Mouse (Mus musculus) erythroblast, adult 5-6 weeks (primary cell): ENCODE data around the gene Zfp512b. TPM values are rescaled to one million over a fixed set of nuclear protein-coding genes. Genes with fewer than 3 reads are reported as not detected.

ENCODE experiments used
- total RNA-seq, 2 experiments: library from RNA; stranded (forward) in 1 of 2; stranded (reverse) in 1 of 2; fragments of 150-400 nt in 1 of 2; fragments of 200-764, 138-1000 nt in 1 of 2; gene quantifications; 2 replicates each; pipeline versions ENCODE4 v1.2.3 to v1.2.4; 2015 to 2017; ENCODE audit warnings: low replicate concordance in 2 of 2

Gene Zfp512b
- total RNA-seq, 2 experiments from 2014 or later = 2.1 to 5.1 TPM

Other genes with a start within 250 kb of the Zfp512b start
- 0.77 and 2.3 TPM in 2 replicates for gene Zgpat, start 227.9 kb downstream of the Zfp512b start, total RNA-seq (2015; ENCODE audit: low replicate concordance)
- gene Zgpat, start 227.9 kb downstream of the Zfp512b start, total RNA-seq (2017; ENCODE audit: low replicate concordance) = 10.5 and 11.0 TPM in 2 replicates
- gene Arfrp1, start 227.4 kb downstream of the Zfp512b start, total RNA-seq (2015; ENCODE audit: low replicate concordance) = 0.96 and 11.1 TPM in 2 replicates
- 4.0 and 13.0 TPM in 2 replicates for gene Arfrp1, start 227.4 kb downstream of the Zfp512b start, total RNA-seq (2017; ENCODE audit: low replicate concordance)
- gene Lime1, start 212.7 kb downstream of the Zfp512b start, total RNA-seq (2015; ENCODE audit: low replicate concordance) = 8.8 and 11.5 TPM in 2 replicates
- 2.5 and 3.8 TPM in 2 replicates for gene Lime1, start 212.7 kb downstream of the Zfp512b start, total RNA-seq (2017; ENCODE audit: low replicate concordance)
- 1.9 and 2.9 TPM in 2 replicates for gene Zbtb46, start 133.4 kb downstream of the Zfp512b start, total RNA-seq (2015; ENCODE audit: low replicate concordance)
- 5.4 and 6.2 TPM in 2 replicates for gene Zbtb46, start 133.4 kb downstream of the Zfp512b start, total RNA-seq (2017; ENCODE audit: low replicate concordance)
- not detected in 2 replicates for gene Abhd16b, start 99.6 kb downstream of the Zfp512b start, total RNA-seq (2015; ENCODE audit: low replicate concordance)
- not detected in 2 replicates for gene Abhd16b, start 99.6 kb downstream of the Zfp512b start, total RNA-seq (2017; ENCODE audit: low replicate concordance)
- 21.3 and 27.5 TPM in 2 replicates for gene Tpd52l2, start 95.7 kb downstream of the Zfp512b start, total RNA-seq (2015; ENCODE audit: low replicate concordance)
- gene Tpd52l2, start 95.7 kb downstream of the Zfp512b start, total RNA-seq (2017; ENCODE audit: low replicate concordance) = 25.3 and 41.0 TPM in 2 replicates
- gene Dnajc5, start 72.3 kb downstream of the Zfp512b start, total RNA-seq (2015; ENCODE audit: low replicate concordance) = 8.2 and 17.1 TPM in 2 replicates
- 12.7 and 14.8 TPM in 2 replicates for gene Dnajc5, start 72.3 kb downstream of the Zfp512b start, total RNA-seq (2017; ENCODE audit: low replicate concordance)
- 18.8 and 40.8 TPM in 2 replicates for gene Uckl1, start 7.9 kb downstream of the Zfp512b start, total RNA-seq (2015; ENCODE audit: low replicate concordance)
- 11.6 and 16.0 TPM in 2 replicates for gene Uckl1, start 7.9 kb downstream of the Zfp512b start, total RNA-seq (2017; ENCODE audit: low replicate concordance)
- gene Prpf6, start 935 bp downstream of the Zfp512b start, total RNA-seq (2015; ENCODE audit: low replicate concordance) = 9.2 and 16.9 TPM in 2 replicates
- 21.0 and 30.1 TPM in 2 replicates for gene Prpf6, start 935 bp downstream of the Zfp512b start, total RNA-seq (2017; ENCODE audit: low replicate concordance)
- 0.63 and 4.0 TPM in 2 replicates for gene Samd10, start 6.4 kb upstream of the Zfp512b start, total RNA-seq (2015; ENCODE audit: low replicate concordance)
- 0.56 and 1.9 TPM in 2 replicates for gene Samd10, start 6.4 kb upstream of the Zfp512b start, total RNA-seq (2017; ENCODE audit: low replicate concordance)
- gene Gm29797, start 64.2 kb upstream of the Zfp512b start, total RNA-seq (2015; ENCODE audit: low replicate concordance) = not detected in 2 replicates
- not detected in 2 replicates for gene Gm29797, start 64.2 kb upstream of the Zfp512b start, total RNA-seq (2017; ENCODE audit: low replicate concordance)
- not detected in 2 replicates for gene Sox18, start 78.8 kb upstream of the Zfp512b start, total RNA-seq (2015; ENCODE audit: low replicate concordance)
- gene Sox18, start 78.8 kb upstream of the Zfp512b start, total RNA-seq (2017; ENCODE audit: low replicate concordance) = not detected in 2 replicates
- gene Tcea2, start 87.5 kb upstream of the Zfp512b start, total RNA-seq (2015; ENCODE audit: low replicate concordance) = not detected in 2 replicates
- not detected in 2 replicates for gene Tcea2, start 87.5 kb upstream of the Zfp512b start, total RNA-seq (2017; ENCODE audit: low replicate concordance)
- gene Rgs19, start 101.2 kb upstream of the Zfp512b start, total RNA-seq (2015; ENCODE audit: low replicate concordance) = 127 and 130 TPM in 2 replicates
- 29.4 and 41.5 TPM in 2 replicates for gene Rgs19, start 101.2 kb upstream of the Zfp512b start, total RNA-seq (2017; ENCODE audit: low replicate concordance)
- gene Lkaaear1, start 105.6 kb upstream of the Zfp512b start, total RNA-seq (2015; ENCODE audit: low replicate concordance) = not detected in 2 replicates
- gene Lkaaear1, start 105.6 kb upstream of the Zfp512b start, total RNA-seq (2017; ENCODE audit: low replicate concordance) = not detected in 2 replicates
- not detected in 2 replicates for gene Oprl1, start 122.2 kb upstream of the Zfp512b start, total RNA-seq (2015; ENCODE audit: low replicate concordance)
- gene Oprl1, start 122.2 kb upstream of the Zfp512b start, total RNA-seq (2017; ENCODE audit: low replicate concordance) = 1.3 TPM in 1 of 2 replicates, not detected in the other
- not detected in 2 replicates for gene Myt1, start 170.5 kb upstream of the Zfp512b start, total RNA-seq (2015; ENCODE audit: low replicate concordance)
- gene Myt1, start 170.5 kb upstream of the Zfp512b start, total RNA-seq (2017; ENCODE audit: low replicate concordance) = not detected in 2 replicates
- 120 and 125 TPM in 2 replicates for gene Pcmtd2, start 245.1 kb upstream of the Zfp512b start, total RNA-seq (2015; ENCODE audit: low replicate concordance)
- gene Pcmtd2, start 245.1 kb upstream of the Zfp512b start, total RNA-seq (2017; ENCODE audit: low replicate concordance) = 171 and 192 TPM in 2 replicates